Mouse (Mus musculus): ENCODE data around the gene Rai1. TPM values are rescaled to one million over a fixed set of nuclear protein-coding genes. Genes with fewer than 3 reads are reported as not detected.

The Rai1 gene
- polyA plus RNA-seq, 1 experiment: 47.8 TPM

GRCm38 (mm10) chr11:60185396-60186231, 80.8 kb downstream of the Rai1 start:
- DNase-seq (ENCODE audit: extremely low spot score in 1 of 2, low spot score in 1 of 2): no peak

- DNase-seq (ENCODE audit: extremely low spot score in 1 of 2, low spot score in 1 of 2): no peak
Observed at GRCm38 (mm10) chr11:60187070-60187469, 82.3 kb downstream of the Rai1 start.

GRCm38 (mm10) chr11:60188275-60188853, 83.6 kb downstream of the Rai1 start:
- DNase-seq (ENCODE audit: extremely low spot score in 1 of 2, low spot score in 1 of 2): no peak

- peak in 1 of 2 experiments; percentile 50 for DNase-seq (ENCODE audit: extremely low spot score in 1 of 2, low spot score in 1 of 2)
Observed at GRCm38 (mm10) chr11:60189501-60190040, 84.8 kb downstream of the Rai1 start.

- no peak for DNase-seq (ENCODE audit: extremely low spot score in 1 of 2, low spot score in 1 of 2)
Observed at GRCm38 (mm10) chr11:60190055-60190641, 85.3 kb downstream of the Rai1 start.

- DNase-seq (ENCODE audit: extremely low spot score in 1 of 2, low spot score in 1 of 2): no peak
Observed at GRCm38 (mm10) chr11:60192534-60192933, 87.7 kb downstream of the Rai1 start.

- no peak for DNase-seq (ENCODE audit: extremely low spot score in 1 of 2, low spot score in 1 of 2)
Observed at GRCm38 (mm10) chr11:60193556-60193955, 88.7 kb downstream of the Rai1 start.

- peak in 1 of 2 experiments; percentile 47 for DNase-seq (ENCODE audit: extremely low spot score in 1 of 2, low spot score in 1 of 2)
Observed at GRCm38 (mm10) chr11:60195108-60195507, 90.3 kb downstream of the Rai1 start.

GRCm38 (mm10) chr11:60196344-60196743, 91.5 kb downstream of the Rai1 start:
- DNase-seq (ENCODE audit: extremely low spot score in 1 of 2, low spot score in 1 of 2): no peak

- no peak for DNase-seq (ENCODE audit: extremely low spot score in 1 of 2, low spot score in 1 of 2)
Observed at GRCm38 (mm10) chr11:60197998-60198619, 93.3 kb downstream of the Rai1 start.

- no peak for DNase-seq (ENCODE audit: extremely low spot score in 1 of 2, low spot score in 1 of 2)
Observed at GRCm38 (mm10) chr11:60198651-60199050, 93.8 kb downstream of the Rai1 start.

GRCm38 (mm10) chr11:60199702-60200184, 94.9 kb downstream of the Rai1 start:
- DNase-seq (ENCODE audit: extremely low spot score in 1 of 2, low spot score in 1 of 2): peak; percentile 86 to 98

- no peak for DNase-seq (ENCODE audit: extremely low spot score in 1 of 2, low spot score in 1 of 2)
Observed at GRCm38 (mm10) chr11:60200384-60200783, 95.6 kb downstream of the Rai1 start.

- no peak for DNase-seq (ENCODE audit: extremely low spot score in 1 of 2, low spot score in 1 of 2)
Observed at GRCm38 (mm10) chr11:60202710-60203638, 98.2 kb downstream of the Rai1 start.

- DNase-seq (ENCODE audit: extremely low spot score in 1 of 2, low spot score in 1 of 2): no peak
Observed at GRCm38 (mm10) chr11:60205026-60205425, 100.2 kb downstream of the Rai1 start.

GRCm38 (mm10) chr11:60206207-60206606, 101.4 kb downstream of the Rai1 start:
- DNase-seq (ENCODE audit: extremely low spot score in 1 of 2, low spot score in 1 of 2): no peak

GRCm38 (mm10) chr11:60208201-60208600, 103.4 kb downstream of the Rai1 start:
- DNase-seq (ENCODE audit: extremely low spot score in 1 of 2, low spot score in 1 of 2): no peak

- DNase-seq (ENCODE audit: extremely low spot score in 1 of 2, low spot score in 1 of 2): no peak
Observed at GRCm38 (mm10) chr11:60208712-60209111, 103.9 kb downstream of the Rai1 start.

- peak; percentile 67 to 85 for DNase-seq (ENCODE audit: extremely low spot score in 1 of 2, low spot score in 1 of 2)
Observed at GRCm38 (mm10) chr11:60209217-60209932, 104.6 kb downstream of the Rai1 start.
